Mouse (Mus musculus) megakaryocyte-erythroid progenitor cell, adult 5-6 weeks (primary cell): ENCODE measurements at regions not wholly inside any gene's neighbourhood (a gene's known extent, or its start where the extent isn't known, plus 50 kb on each side); places are given as distances from the start of the nearest gene placed in this dataset.

Experiments used
- ATAC-seq: replicated peaks from 2 replicates; pipeline ENCODE4 v1.8.0; 2016; ENCODE audit warnings: mild to moderate bottlenecking, inconsistent platforms; ENCODE audit not compliant: severe bottlenecking, poor library complexity, low FRiP score, low TSS enrichment

DNA sequence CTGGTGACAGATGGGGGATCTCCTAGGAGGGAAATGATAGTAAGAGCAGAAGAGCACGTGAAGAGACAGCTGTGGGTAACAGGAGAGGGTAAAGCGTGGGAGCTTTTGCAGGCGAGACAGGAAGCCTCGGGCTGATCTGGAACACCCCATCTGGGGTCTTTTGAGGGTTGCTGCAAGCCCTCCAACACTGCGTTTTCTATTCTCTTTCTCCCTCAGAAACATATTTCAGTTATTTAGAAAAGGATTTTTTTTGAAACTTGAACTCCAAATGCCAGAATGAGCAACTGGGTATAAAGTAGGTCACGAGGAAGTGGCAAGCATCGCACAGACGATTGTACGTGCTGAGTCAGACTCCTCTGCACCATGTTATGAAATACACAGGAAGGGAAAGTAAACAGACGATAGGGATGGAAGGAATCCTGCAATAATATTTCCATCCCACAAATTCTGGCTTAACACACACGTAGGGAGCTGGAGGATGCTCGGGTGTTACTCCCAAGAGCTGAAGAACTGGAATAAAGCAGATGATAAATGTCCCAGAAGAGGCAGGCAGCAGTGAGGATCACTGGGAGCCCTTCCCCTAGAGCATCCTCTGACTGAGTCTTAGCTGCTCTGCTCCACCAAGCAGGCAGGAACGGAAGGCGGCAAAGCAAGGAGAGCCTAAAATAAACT is 86.0 kb upstream of the Gm9887 start:
- ATAC-seq, result no peak

GRCm38 (mm10) chr12:69456746-69457145 is 84.5 kb upstream of the Gm9887 start:
- no peak for ATAC-seq

DNA sequence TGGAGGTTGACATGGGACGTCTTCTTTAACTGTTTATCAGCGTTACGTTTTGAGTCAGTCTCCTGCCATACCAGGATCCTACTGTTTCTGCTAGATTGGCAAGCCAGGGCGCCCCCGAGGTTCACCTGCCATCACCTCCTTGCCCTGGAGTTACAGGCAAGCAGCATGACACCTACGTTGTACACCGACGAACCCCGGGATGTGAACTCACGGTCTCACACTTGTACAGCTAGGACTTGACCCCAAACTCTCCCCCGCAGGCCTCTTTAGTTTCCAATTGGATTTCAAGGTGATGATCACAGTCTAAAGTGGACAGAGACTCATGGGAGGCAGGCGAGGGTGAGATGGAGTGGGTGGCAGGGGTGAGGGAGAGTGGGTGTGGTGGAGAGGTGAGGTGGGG is 83.9 kb upstream of the Gm9887 start:
- no peak for ATAC-seq

DNA sequence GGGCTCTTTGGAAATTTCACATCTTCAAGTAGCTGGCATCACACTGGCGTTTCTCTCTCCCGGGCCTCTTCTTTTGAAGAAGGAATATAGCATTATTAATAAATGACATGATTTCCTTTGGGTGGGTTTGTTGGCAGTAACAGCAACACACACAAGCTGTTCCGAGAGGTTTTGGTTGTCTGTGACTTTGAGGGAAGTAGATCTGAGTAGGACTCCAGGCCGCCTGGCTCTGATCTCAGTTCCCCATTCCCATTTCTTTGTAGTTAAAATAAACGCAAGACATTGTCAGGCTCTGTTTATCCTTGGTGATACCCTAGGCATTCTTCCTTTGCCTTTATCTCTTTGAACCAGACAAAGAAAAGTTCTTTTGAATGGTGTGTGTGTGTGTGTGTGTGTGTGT is 83.3 kb upstream of the Gm9887 start:
- no peak for ATAC-seq

DNA sequence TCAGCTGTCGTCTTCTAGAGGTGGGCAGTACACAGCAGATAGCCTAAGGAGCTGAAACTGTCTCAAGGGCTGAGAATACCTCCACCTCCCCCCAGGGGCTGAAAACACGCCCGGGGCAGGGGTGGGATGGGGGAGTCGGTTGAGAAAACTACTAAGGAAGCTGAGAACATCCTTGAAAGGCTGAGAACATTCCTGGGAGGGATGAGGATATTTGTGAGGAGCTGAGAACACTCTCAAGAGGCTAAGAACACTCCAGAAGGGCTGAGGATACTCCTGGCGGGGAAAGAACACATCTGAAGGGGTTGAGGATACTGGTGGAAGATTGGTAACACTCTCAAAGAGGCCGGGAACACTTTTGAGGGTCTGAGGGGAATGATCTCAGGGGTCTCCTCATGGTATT is 81.3 kb upstream of the Gm9887 start:
- no peak for ATAC-seq

DNA sequence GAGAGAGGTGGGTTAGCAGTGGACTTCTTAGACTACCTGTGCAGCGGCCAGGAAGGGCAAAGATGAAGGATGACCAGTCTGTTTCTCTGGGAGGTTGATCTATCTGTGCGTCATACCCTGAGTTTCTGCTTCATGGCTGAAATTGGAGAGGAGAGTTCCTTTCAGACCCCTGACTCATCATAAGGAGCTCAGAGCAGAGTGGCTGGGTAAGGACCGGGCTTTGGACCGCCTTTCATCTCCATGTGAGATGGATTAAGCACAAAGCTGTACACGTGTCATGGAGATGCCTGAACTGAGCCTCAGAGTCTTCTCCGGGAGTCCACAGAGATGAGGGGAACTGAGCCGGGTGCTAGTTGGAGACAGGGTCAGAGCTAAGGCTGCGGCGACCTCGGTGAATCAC is 80.7 kb upstream of the Gm9887 start:
- ATAC-seq, result no peak

GRCm38 (mm10) chr12:69451110-69451509 is 78.9 kb upstream of the Gm9887 start:
- no peak for ATAC-seq

- ATAC-seq, result peak; percentile 45; the same call in 1 of the 2 replicates
Observed at GRCm38 (mm10) chr12:69447962-69448767, 75.9 kb upstream of the Gm9887 start.

DNA sequence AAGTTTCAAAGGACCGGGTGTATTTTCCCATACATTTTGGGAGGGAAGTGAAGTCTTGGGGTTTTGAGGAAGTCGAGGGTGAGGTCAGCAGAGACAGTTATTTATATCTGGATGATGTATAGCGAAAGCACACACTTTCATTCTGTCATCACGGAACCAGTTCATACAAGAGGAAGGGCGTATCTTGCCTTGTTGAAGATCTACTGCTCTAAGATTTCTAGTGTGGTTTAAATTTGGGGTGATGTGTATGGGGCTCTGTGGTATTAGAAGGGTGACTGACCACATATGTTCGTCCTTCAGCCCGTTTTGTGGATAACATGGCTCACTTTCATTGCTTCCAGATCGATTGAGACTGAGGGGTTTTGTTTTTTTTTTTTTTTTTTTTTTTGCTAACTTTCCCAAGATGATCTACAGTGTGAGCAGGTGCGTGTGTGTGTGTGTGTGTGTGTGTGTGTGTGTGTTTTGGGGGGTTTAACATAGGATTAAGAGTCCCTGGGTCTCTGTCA is 75.1 kb upstream of the Gm9887 start:
- ATAC-seq, result no peak

DNA sequence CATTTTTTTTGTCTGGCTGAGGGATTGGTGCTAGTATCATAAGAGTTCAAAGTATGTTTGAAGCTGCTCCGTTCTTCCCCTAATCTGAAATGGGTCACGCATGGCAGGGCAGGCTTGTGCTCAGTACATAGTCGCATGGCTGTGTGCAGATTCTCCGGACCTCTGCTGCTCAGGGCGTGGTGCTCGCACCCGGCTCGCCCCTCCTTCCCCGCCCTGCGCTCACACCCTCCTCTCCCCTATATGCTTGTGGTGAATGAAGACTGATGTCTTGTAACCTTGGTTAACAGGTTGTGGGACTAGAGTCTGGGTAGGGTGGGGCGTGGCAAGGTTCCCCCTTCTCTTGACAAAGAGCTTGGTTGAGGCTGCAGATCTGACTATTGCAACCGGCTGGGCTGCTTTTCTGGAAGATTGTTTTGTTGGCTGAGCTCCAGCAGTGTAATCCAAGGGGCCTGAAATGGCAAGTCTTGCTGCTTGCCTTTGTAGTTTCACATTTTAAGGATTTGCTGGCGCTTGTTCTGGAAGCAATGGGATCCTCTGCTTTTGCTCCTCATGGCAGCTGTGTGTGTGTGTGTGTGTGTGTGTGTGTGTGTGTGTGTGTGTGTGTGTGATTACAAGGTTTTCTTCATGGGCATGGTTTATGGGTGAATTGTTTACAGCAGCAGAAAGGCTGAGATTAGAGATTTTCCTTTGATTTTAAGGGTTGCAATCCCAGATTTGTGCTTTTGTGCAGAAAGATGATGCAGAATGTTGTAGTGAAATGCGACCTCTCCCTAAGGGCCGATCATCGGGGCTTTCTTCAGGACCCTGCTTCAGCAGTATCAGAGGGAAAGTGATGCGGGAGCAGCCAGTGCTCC is 74.4 kb upstream of the Gm9887 start:
- ATAC-seq, result peak; percentile 75

DNA sequence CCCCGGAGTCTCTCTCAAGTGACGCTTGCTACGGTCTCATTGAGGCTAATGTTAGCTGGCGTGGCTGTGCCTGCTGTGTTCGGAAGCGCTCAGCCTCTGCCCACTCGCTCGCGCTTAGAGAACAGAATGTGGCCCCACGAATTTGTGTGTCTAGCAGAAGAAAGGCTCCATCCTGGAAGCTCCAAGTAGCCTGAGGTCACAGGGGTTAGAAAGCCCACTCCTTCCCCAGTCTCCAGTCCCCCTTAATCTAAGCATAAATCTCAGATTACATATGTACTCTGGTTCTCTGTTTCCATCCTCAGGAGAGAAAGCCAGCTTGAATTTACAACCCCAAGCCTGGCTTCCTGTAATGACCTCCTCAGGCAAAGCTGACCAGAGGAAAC is 73.8 kb upstream of the Gm9887 start:
- ATAC-seq, result no peak

GRCm38 (mm10) chr12:69442321-69442720 is 70.1 kb upstream of the Gm9887 start:
- no peak for ATAC-seq

DNA sequence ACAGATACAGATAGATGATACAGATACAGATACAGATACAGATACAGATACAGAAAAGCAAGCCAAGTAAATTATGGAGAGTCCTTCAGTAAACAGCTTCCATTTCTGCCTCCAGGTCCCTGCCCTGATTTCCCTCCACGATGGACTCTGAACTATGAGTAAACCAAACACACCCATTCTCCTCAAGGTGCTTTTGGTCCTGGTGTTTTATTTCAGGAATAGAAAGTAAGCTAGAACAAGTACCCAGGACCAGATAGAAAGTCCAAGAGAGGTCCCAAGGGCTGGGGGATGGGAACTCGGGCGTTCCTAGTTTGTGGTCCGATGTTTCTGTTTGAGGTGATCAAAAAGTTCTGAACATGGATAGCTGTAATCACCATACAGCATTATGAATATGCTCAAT is 69.5 kb upstream of the Gm9887 start:
- no peak for ATAC-seq

DNA sequence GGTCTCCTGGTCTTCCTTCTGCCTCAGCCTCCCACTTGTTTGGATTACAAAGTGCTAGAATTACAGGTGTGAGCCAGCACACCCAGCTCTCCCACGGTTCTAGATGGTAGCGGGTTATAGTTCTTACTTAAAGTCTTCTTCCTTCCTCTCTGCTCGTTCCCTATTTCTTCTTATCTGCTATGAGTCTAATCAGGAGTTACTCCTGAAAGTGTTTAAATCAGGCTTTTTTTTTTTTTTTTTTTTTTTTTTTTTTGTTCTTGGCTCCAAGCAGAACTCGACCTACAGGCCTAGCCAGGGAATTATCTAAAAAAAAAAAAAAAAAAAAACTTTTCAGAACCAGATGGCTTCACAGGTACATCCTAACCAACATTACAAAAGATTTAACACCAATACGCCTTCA is 66.0 kb upstream of the Gm9887 start:
- ATAC-seq, result no peak

GRCm38 (mm10) chr12:69436839-69437501 is 64.7 kb upstream of the Gm9887 start:
- ATAC-seq, result no peak

GRCm38 (mm10) chr12:69434315-69434714 is 62.1 kb upstream of the Gm9887 start:
- no peak for ATAC-seq

DNA sequence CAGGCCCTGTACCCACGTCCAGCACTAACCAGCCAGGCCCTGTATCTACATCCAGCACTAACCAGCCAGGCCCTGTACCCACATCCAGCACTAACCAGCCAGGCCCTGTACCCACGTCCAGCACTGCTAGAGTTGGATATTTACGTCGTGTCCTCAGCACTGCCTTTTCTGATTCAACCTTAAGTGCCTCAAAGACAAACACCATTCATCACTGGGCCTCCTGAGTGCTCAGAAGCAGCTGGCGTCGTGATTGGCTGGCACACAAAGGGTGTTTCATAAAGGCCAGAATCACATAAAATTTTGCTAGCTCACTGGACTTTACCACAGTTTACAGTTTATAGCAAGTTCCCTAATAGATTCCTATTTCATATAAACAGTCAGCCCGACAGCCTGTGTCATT is 59.8 kb upstream of the Gm9887 start:
- ATAC-seq, result no peak

GRCm38 (mm10) chr12:69428108-69428507 is 55.9 kb upstream of the Gm9887 start:
- no peak for ATAC-seq

GRCm38 (mm10) chr12:69425610-69426009 is 53.4 kb upstream of the Gm9887 start:
- no peak for ATAC-seq

DNA sequence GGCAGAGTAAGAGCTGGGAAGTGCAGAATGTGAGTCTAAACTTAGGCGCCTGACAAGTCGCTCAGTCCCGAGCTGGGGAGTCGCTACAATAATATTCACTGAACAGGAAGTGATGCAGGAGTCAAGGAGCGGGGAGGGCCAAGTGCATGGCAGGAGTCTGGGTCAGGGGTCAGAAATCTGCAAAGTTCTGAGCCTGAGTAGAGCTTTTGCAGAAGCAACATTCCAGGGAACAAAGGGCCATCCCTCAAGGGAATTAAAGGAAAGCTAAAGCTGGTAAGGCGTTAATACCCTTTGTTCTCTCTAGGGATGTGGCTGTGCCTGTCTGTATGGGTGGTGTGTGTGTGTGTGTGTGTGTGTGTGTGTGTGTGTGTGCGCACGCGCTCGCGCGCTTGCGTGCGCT is 52.7 kb upstream of the Gm9887 start:
- no peak for ATAC-seq
